Mouse (Mus musculus) effector memory CD4-positive, alpha-beta T cell, adult 7 months (primary cell): ENCODE results near the gene Ppp1r13l. TPM values are rescaled to one million over a fixed set of nuclear protein-coding genes. Genes with fewer than 3 reads are reported as not detected.

Experiments
- polyA plus RNA-seq: library from polyadenylated mRNA; unstranded; fragments of 100-300 nt; shearing (Covaris generic); gene quantifications from one replicate; pipeline ENCODE4 v1.2.1, GENCODE M21; 2017

Ppp1r13l gene
- 0.84 TPM for polyA plus RNA-seq

DNA sequence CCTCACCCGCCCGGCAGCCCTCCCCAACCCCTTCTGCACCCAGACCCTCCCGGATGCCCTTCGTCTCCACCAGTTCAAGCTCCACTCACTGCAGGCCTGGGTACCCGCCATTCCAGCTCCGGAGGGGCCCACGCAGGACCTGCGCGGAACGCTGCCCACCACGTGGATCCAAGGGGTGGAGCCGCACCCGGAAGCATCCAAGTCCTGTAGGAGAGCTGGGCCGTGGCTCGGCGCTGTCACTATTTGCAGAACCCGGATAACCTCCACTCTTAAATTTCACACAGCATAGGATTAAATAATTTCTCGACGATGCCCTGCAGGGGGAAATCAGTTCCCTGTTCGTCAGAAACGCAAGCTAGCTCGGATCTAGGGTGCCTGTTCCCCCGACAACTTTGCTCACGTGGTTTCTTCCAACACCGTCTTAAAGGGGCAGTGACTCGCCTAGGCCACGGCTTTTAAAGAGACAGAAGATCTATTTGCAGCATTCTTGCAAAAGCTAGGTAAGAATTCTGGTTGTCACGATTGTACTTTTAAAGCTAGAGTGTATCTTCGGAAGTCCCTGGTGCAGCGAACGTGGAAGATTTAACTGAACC lies at the start of gene Ppp1r13l, which contains the start of gene Cd3eap:
Gene Ppp1r13l, plus strand, starts transcription at position 451 of the 593 bp plus-strand sequence.
Gene Cd3eap, minus strand, starts transcription at position 185 of the 593 bp plus-strand sequence.

DNA sequence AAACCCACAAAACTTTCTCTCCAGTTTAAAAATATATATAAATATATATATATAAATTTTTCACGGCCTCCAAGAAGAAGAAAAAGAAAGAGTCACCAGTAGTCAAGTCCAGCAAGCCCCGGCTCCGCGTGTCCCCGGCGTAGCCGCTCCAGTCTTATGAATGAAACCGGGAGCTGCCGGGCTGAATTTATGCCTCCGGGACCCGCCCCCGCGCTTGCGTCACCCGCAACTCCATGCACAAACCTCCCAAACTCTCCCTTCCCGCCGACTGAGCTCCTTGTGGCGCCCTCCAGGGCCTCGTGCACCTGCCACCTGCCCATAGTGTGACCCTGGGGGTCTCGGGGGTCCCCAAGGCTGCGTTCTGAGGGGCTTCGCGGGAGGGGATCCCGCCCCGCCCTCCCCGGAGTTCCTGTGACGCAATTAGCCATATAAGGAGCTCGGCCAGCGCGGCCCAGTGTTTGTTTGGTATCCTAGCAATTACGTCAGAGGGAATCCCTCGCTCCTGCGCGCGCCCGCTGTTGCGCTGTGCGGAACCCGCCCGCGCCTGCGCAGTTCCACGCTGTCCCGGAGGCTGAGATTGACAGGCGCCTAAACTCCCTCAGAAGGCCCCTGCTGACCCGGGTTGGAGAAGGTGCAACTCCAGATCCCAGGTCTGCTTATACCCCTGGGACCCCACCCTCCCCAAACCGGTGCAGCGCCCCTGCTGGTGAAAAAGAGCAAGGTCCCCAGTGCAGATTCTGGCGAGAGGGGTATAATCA lies 49.5 kb upstream of the Ppp1r13l start, which contains the start of gene Fosb:
Gene Fosb, minus strand, starts transcription at position 168 of the 758 bp plus-strand sequence.

DNA sequence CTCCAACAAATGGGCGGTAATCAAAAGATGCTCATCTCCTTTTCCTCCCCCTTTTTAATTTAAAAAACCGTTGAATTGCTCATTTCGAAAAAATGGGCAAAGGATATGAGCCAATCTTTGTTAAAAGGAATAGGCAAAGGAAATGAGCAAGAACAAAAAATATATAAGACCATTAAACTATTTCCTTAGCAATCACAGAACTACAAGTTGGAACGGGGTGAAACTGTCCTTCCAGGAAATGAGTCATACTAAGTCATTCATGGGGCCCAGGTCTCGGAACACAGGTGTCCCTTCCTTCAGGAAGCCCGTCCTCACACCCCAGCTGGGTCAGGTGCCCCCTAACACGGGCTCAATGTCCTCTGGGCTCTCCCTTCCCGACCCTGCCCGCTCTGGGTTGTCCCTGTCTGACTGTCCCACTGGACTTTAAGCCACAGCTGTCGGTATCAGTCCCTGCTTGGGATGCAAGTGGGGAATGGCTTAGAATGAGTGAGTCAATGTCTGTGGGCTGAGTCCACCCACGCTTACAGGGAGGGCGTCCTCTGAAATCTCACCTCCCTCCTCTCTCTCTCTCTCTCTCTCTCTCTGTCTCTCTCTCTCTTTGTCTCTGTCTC lies 15.2 kb upstream of the Ppp1r13l start, which contains the start of gene Ercc1:
Gene Ercc1, plus strand, starts transcription at position 542 of the 611 bp plus-strand sequence.

DNA sequence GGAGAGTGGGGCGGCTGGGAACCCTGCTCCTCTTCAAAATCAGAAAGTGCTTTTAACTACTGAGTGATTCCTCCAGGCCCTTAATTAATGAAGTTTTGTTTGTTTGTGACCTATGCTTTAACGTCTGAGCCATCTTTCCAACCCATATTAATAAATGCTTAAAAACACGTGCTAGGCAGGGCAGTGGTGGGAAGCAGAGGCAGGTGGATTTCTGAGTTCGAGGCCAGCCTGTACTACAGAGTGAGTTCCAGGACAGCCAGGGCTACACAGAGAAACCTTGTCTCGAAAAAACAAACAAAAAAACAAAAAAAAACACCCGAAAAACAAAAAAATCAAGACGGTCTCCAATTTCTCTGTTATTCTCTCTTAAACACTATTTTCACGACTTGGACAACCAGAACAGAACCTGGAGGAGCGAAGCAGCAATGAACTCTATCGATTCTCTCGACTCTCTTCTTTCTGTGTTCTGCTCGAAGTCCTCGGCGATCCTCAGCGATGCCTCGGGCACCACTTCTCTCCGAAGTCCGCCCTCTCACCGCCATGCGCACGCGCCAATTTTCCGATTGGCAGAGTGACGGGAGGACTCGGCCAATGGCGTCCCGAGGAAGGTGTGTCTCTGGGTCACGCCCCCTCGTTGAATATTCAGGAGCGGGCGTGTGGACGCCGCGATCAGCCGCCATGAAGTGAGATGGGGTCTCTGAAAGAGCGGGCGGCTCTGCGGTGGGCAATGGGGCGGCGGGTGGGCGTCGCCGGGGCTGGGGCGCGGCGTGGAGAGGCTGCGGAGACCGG lies 22.0 kb downstream of the Ppp1r13l start, which contains the start of gene Ercc2:
Gene Ercc2, plus strand, starts transcription at position 634 of the 789 bp plus-strand sequence.

GRCm38 (mm10) chr7:19403731-19404296 lies 44.3 kb downstream of the Ppp1r13l start, which contains the start of gene Klc3:
Gene Klc3, minus strand, starts transcription at chr7:19404104.

GRCm38 (mm10) chr7:19404476-19404875 lies 44.9 kb downstream of the Ppp1r13l start, which contains the start of gene Ckm:
Gene Ckm, plus strand, starts transcription at chr7:19404776.

Other genes with a start within 250 kb of the Ppp1r13l start
- not detected for gene Gm4969, start 241.4 kb upstream of the Ppp1r13l start, polyA plus RNA-seq
- 10.6 TPM for gene Fbxo46, start 239.9 kb upstream of the Ppp1r13l start, polyA plus RNA-seq
- gene Qpctl, start 210.5 kb upstream of the Ppp1r13l start, polyA plus RNA-seq, result 9.3 TPM
- gene Snrpd2, start 210.0 kb upstream of the Ppp1r13l start, polyA plus RNA-seq, result 34.4 TPM
- not detected for gene Gipr, start 193.6 kb upstream of the Ppp1r13l start, polyA plus RNA-seq
- 11.0 TPM for gene Eml2, start 183.3 kb upstream of the Ppp1r13l start, polyA plus RNA-seq
- gene Gpr4, start 147.2 kb upstream of the Ppp1r13l start, polyA plus RNA-seq, result not detected
- gene Opa3, start 131.4 kb upstream of the Ppp1r13l start, polyA plus RNA-seq, result 66.0 TPM
- gene Vasp, start 87.9 kb upstream of the Ppp1r13l start, polyA plus RNA-seq, result 205 TPM
- gene Ppm1n, start 79.7 kb upstream of the Ppp1r13l start, polyA plus RNA-seq, result 3.0 TPM
- 0.50 TPM for gene Rtn2, start 77.1 kb upstream of the Ppp1r13l start, polyA plus RNA-seq
- 39.6 TPM for gene Fosb, start 49.7 kb upstream of the Ppp1r13l start, polyA plus RNA-seq
- gene Ercc1, start 15.0 kb upstream of the Ppp1r13l start, polyA plus RNA-seq, result 64.9 TPM
- gene Cd3eap, start 266 bp upstream of the Ppp1r13l start, polyA plus RNA-seq, result 5.2 TPM
- 8.5 TPM for gene Ercc2, start 22.3 kb downstream of the Ppp1r13l start, polyA plus RNA-seq
- 4.7 TPM for gene Klc3, start 44.4 kb downstream of the Ppp1r13l start, polyA plus RNA-seq
- gene Ckm, start 45.0 kb downstream of the Ppp1r13l start, polyA plus RNA-seq, result 0.18 TPM
- gene Mark4, start 99.1 kb downstream of the Ppp1r13l start, polyA plus RNA-seq, result 6.2 TPM
- gene Exoc3l2, start 103.6 kb downstream of the Ppp1r13l start, polyA plus RNA-seq, result not detected
- gene Bloc1s3, start 148.6 kb downstream of the Ppp1r13l start, polyA plus RNA-seq, result 3.8 TPM
- 48.8 TPM for gene Trappc6a, start 148.6 kb downstream of the Ppp1r13l start, polyA plus RNA-seq
- gene Nkpd1, start 158.1 kb downstream of the Ppp1r13l start, polyA plus RNA-seq, result not detected
- gene Ppp1r37, start 203.3 kb downstream of the Ppp1r13l start, polyA plus RNA-seq, result 15.6 TPM
- 1.8 TPM for gene Zfp296, start 217.5 kb downstream of the Ppp1r13l start, polyA plus RNA-seq
- gene Gemin7, start 217.8 kb downstream of the Ppp1r13l start, polyA plus RNA-seq, result 105 TPM
- 49.4 TPM for gene Clasrp, start 244.7 kb downstream of the Ppp1r13l start, polyA plus RNA-seq